Mouse (Mus musculus): ENCODE measurements at regions not wholly inside any gene's neighbourhood (a gene's known extent, or its start where the extent isn't known, plus 50 kb on each side); places are given as distances from the start of the nearest gene placed in this dataset.

GRCm38 (mm10) chr13:99572381-99572780 lies 56.0 kb upstream of the Map1b start:
- no peak for DNase-seq

Measured in heart, postnatal 4 days (tissue).